Mouse (Mus musculus): ENCODE data around the gene Nt5c2. TPM values are rescaled to one million over a fixed set of nuclear protein-coding genes. Genes with fewer than 3 reads are reported as not detected.

Nt5c2 gene
- polyA plus RNA-seq, 1 experiment from 2014 or later, result 55.1 TPM

DNA sequence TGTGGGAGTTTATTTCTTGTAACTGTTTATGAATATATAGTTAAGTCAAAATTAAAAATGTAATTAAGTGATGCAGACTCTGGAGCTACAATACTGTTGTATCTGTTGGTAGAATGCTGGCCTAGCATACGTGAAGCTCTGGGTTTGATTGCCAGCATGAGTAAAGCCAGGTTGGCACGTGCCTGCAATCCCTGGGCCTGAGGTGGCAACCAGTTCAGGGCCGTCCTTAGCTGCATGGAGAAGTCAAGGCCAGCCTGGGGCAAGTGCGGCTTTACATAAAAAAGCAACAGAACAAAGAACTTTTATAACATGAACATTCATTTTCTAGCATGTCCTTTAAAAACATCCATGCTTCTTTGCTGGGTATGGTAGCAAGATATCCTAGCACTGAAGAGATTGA lies 173.9 kb downstream of the Nt5c2 start:
- no peak overlapping the region for H3K27ac ChIP-seq (ENCODE audit: low read depth)
- no peak overlapping the region for H3K9ac ChIP-seq (ENCODE audit: low read length)
- H3K4me1 ChIP-seq (replicated peaks; ENCODE audit: control insufficient read depth, insufficient read depth, low read length), result peaks cover 6% of the 10 kb centered on the region; the same call in 1 of the 2 replicates
- DNase-seq (ENCODE audit: low spot score), result no peak
- H3K36me3 ChIP-seq (ENCODE audit: control insufficient read depth, insufficient read depth, low read length), result no peaks in the 10 kb centered on the region
- H3K27me3 ChIP-seq (replicated peaks; ENCODE audit: control insufficient read depth, insufficient read depth, low read length), result no peaks in the 10 kb centered on the region
- H3K9me3 ChIP-seq (ENCODE audit: control insufficient read depth, low read length), result no peaks in the 10 kb centered on the region
- 91% methylated on average over 4 of the region's 4 CpGs for WGBS
- no peak overlapping the region for H3K4me2 ChIP-seq (ENCODE audit: low read length)
- ATAC-seq (replicated peaks; ENCODE audit: low FRiP score, low TSS enrichment, low read depth), result no peak
- no peak overlapping the region for H3K4me3 ChIP-seq (ENCODE audit: low read depth, low read length)

DNA sequence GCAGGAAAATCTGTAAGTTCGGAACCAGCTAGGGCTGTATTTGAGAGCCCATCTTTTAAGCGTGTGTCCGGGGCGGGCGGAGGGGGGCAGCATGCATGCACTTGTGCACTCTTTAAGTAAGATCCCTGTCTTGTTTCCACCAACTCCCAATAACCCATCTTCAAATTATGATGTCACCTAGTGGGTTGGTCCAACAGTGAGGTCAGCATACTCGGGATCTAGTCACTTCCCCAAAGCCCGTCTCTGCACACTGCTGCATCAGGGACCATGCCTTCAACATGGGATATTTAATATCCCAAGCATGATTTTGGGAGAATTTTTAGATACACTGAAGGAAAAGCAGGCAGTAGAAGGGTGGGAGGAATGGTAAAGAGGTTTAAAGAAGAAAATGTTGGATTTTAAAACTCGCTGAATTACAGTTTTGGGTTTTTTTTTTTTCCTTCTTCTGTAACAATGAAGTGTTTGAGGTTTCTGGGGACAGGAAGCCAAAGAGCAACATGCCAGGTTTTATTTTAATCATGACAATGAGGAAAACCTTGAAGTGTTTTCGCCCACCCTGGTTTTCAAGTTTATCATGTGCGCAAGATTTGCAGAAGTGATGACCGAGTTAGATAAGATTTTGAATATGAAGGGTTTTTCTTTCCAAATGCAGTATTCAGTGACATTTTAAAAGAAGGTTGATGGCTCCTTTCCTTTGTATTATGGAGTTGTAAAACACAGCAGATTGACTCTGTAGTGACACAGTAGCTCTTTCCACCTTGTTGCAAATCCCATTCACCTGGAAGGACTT lies 177.5 kb downstream of the Nt5c2 start:
- DNase-seq (ENCODE audit: low spot score) (no peak), ATAC-seq (replicated peaks; ENCODE audit: low FRiP score, low TSS enrichment, low read depth) (no peak)
- Histone ChIP-seq H3K4me2 (ENCODE audit: low read length) (no peak overlapping the region), H3K4me1 (replicated peaks; ENCODE audit: control insufficient read depth, insufficient read depth, low read length) (no peaks in the 10 kb centered on the region), H3K27me3 (replicated peaks; ENCODE audit: control insufficient read depth, insufficient read depth, low read length) (no peaks in the 10 kb centered on the region), H3K9ac (ENCODE audit: low read length) (no peak overlapping the region), H3K4me3 (ENCODE audit: low read depth, low read length) (no peak overlapping the region), H3K9me3 (ENCODE audit: control insufficient read depth, low read length) (no peaks in the 10 kb centered on the region), H3K36me3 (ENCODE audit: control insufficient read depth, insufficient read depth, low read length) (no peaks in the 10 kb centered on the region), H3K27ac (ENCODE audit: low read depth) (no peak overlapping the region)
- WGBS, result 89% methylated on average over 11 of the region's 11 CpGs

DNA sequence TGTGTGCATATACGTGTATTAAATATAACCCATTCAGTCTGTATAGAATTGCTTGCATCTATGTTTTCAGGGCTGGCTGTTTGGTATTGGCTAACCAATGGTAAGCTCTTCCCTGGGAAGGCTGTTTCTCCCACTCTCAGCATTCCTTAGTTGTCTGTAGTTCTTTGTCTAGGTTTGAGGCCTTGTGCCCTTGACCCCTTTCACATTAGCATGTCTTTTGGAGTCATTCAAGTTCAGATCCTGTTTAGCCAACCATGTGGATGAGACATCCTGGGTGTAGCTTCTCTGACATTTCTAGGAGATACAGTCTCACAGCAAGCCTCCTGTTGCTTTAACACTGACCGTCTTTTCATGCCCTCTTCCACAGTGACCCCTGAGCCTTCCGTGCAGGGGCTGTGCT lies 178.9 kb downstream of the Nt5c2 start:
- Histone ChIP-seq H3K27ac (ENCODE audit: low read depth) (no peak overlapping the region), H3K9ac (ENCODE audit: low read length) (no peak overlapping the region), H3K4me3 (ENCODE audit: low read depth, low read length) (no peak overlapping the region), H3K9me3 (ENCODE audit: control insufficient read depth, low read length) (no peaks in the 10 kb centered on the region), H3K4me1 (replicated peaks; ENCODE audit: control insufficient read depth, insufficient read depth, low read length) (no peaks in the 10 kb centered on the region), H3K36me3 (ENCODE audit: control insufficient read depth, insufficient read depth, low read length) (no peaks in the 10 kb centered on the region), H3K4me2 (ENCODE audit: low read length) (no peak overlapping the region), H3K27me3 (replicated peaks; ENCODE audit: control insufficient read depth, insufficient read depth, low read length) (no peaks in the 10 kb centered on the region)
- ATAC-seq (replicated peaks; ENCODE audit: low FRiP score, low TSS enrichment, low read depth) (no peak), DNase-seq (ENCODE audit: low spot score) (no peak)
- WGBS, result 79% methylated on average over 3 of the region's 3 CpGs

DNA sequence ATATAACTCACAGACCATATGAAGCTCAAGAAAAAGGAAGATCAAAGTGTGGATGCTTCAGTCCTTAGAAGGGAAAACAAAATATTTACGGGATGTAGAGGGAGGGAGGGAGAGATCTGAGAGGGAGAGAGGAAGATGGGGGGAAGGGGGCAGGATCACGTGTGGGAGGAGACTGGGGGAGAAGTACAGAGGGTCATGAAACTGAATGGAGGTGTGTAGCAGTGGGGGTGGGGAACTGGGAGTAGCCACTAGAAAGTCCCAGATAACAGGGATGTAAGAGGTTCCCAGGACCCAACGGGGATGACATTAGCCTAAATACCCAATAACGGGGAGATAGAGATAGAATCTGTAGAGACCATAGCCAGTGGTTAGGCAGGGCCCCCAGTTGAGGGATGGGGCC lies 179.6 kb downstream of the Nt5c2 start:
- Histone ChIP-seq H3K4me1 (replicated peaks; ENCODE audit: control insufficient read depth, insufficient read depth, low read length) (no peaks in the 10 kb centered on the region), H3K27ac (ENCODE audit: low read depth) (no peak overlapping the region), H3K27me3 (replicated peaks; ENCODE audit: control insufficient read depth, insufficient read depth, low read length) (no peaks in the 10 kb centered on the region), H3K4me3 (ENCODE audit: low read depth, low read length) (no peak overlapping the region), H3K4me2 (ENCODE audit: low read length) (no peak overlapping the region), H3K36me3 (ENCODE audit: control insufficient read depth, insufficient read depth, low read length) (no peaks in the 10 kb centered on the region), H3K9ac (ENCODE audit: low read length) (no peak overlapping the region), H3K9me3 (ENCODE audit: control insufficient read depth, low read length) (no peaks in the 10 kb centered on the region)
- WGBS, result 73% methylated on average over 4 of the region's 4 CpGs
- ATAC-seq (replicated peaks; ENCODE audit: low FRiP score, low TSS enrichment, low read depth), result no peak
- no peak for DNase-seq (ENCODE audit: low spot score)

DNA sequence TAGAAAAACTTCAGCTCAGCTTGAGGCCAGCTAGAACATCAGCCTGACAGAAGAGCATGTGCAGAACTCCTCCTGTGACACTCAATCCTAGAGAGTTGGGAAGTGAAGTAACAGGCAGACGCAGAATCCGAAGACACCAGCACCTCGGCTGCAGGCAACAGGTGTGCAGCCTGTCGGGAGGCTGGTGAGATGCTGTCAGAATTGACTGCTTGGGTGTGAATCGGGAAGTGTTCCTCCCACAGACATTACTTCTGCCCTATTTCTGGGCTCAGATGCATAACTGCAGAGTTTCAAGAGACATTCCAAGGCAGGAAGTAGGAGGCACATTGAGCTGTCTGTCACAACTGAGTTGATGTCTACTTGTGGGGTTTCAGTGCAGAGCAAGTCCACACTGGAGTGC lies 180.7 kb downstream of the Nt5c2 start:
- no peak overlapping the region for H3K4me3 ChIP-seq (ENCODE audit: low read depth, low read length)
- WGBS, result 77% methylated on average over 5 of the region's 5 CpGs
- H3K9me3 ChIP-seq (ENCODE audit: control insufficient read depth, low read length), result no peaks in the 10 kb centered on the region

More for the DNA sequence above, 180.7 kb downstream of the Nt5c2 start:
- no peaks in the 10 kb centered on the region for H3K27me3 ChIP-seq (replicated peaks; ENCODE audit: control insufficient read depth, insufficient read depth, low read length)
- ATAC-seq (replicated peaks; ENCODE audit: low FRiP score, low TSS enrichment, low read depth) (no peak), DNase-seq (ENCODE audit: low spot score) (no peak)
- H3K4me1 ChIP-seq (replicated peaks; ENCODE audit: control insufficient read depth, insufficient read depth, low read length), result no peaks in the 10 kb centered on the region
- H3K9ac ChIP-seq (ENCODE audit: low read length), result no peak overlapping the region
- no peaks in the 10 kb centered on the region for H3K36me3 ChIP-seq (ENCODE audit: control insufficient read depth, insufficient read depth, low read length)
- H3K4me2 ChIP-seq (ENCODE audit: low read length), result no peak overlapping the region
- H3K27ac ChIP-seq (ENCODE audit: low read depth), result no peak overlapping the region

Other genes with a start within 250 kb of the Nt5c2 start
- gene Ina, start 455 bp downstream of the Nt5c2 start, polyA plus RNA-seq (2014; fragmentation: Nextera tagmentation; extraction: Ambion mirVana), result 18.3 and 19.2 TPM in 2 replicates
- 31.1 and 33.4 TPM in 2 replicates for gene Pcgf6, start 35.8 kb upstream of the Nt5c2 start, polyA plus RNA-seq (2014; fragmentation: Nextera tagmentation; extraction: Ambion mirVana)
- gene Taf5, start 52.6 kb upstream of the Nt5c2 start, polyA plus RNA-seq (2014; fragmentation: Nextera tagmentation; extraction: Ambion mirVana), result 8.3 and 8.8 TPM in 2 replicates
- 1,243 and 1,445 TPM in 2 replicates for gene Usmg5, start 75.5 kb upstream of the Nt5c2 start, polyA plus RNA-seq (2014; fragmentation: Nextera tagmentation; extraction: Ambion mirVana)
- 11.7 and 12.6 TPM in 2 replicates for gene Pdcd11, start 75.6 kb upstream of the Nt5c2 start, polyA plus RNA-seq (2014; fragmentation: Nextera tagmentation; extraction: Ambion mirVana)
- 2.5 and 3.1 TPM in 2 replicates for gene Calhm2, start 123.1 kb upstream of the Nt5c2 start, polyA plus RNA-seq (2014; fragmentation: Nextera tagmentation; extraction: Ambion mirVana)
- gene Calhm1, start 129.1 kb upstream of the Nt5c2 start, polyA plus RNA-seq (2014; fragmentation: Nextera tagmentation; extraction: Ambion mirVana), result not detected in 2 replicates
- not detected in 2 replicates for gene Calhm3, start 142.6 kb upstream of the Nt5c2 start, polyA plus RNA-seq (2014; fragmentation: Nextera tagmentation; extraction: Ambion mirVana)
- 8.6 and 9.1 TPM in 2 replicates for gene Neurl1a, start 163.7 kb upstream of the Nt5c2 start, polyA plus RNA-seq (2014; fragmentation: Nextera tagmentation; extraction: Ambion mirVana)